8 mouse cellular contexts compared by ENCODE assay signal in the genomic region with DNA sequence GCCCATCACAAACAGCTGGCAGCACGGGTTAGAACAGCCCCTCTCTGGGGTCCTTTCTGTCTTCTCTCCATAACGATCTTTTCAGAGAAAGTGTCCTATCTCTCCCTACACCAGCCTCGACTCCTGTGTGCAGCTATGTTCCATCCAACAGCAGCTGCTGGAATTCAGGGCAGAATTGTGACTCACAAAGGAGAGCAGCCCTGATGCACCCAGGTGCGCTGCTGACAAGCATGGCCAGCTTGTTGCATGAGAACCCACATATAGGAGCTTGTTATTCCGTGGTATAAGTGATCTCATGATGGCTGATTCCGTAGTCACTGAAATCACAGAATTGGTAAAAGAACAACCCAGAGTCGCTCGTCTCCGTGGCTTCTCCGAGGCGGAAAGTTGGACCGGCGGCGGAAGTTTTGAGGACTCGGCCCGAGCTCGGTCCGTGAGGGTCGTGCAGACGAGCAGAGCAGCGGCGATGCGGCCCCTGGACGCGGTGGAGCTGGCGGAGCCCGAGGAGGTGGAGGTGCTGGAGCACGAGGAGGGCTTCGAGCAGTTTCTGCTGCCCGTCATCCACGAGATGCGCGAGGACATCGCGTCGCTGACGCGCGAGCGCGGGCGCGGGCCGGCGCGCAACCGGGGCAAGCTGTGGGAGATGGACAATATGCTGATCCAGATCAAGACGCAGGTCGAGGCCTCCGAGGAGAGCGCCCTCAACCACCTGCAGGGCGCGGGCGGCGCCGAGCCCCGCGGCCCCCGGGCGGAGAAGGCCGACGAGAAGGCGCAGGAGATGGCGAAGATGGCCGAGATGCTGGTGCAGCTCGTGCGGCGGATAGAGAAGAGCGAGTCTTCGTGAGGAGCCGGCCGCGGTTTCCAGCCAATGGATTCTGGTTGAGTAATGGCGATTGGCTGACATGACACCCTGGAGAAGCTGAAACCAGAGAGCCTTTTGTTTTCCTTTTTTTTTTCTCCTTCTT. TPM values are rescaled to one million over a fixed set of nuclear protein-coding genes. Genes with fewer than 3 reads are reported as not detected.
DNase-seq lines count a peak whose midpoint lies in the region; ATAC-seq and TF ChIP-seq lines count a peak whose summit lies in the region.
"Not testable (repeated sequence)": the region's sequence is repeated elsewhere in the genome, so short reads cannot be mapped to it uniquely, and the experiment has no call there.

No protein-coding gene starts in this region.

- not testable (repeated sequence) for H3K9ac ChIP-seq in liver, embryonic 15.5 days; stomach, postnatal 0 days (ENCODE audit: low read length)

- ATAC-seq in frontal cortex, adult (ENCODE audit: low TSS enrichment) = peak; percentile 77; the same call in 1 of the 2 replicates
- not testable (repeated sequence) for ATAC-seq in liver, embryonic 15.5 days (ENCODE audit: insufficient read depth); stomach, postnatal 0 days (ENCODE audit: low FRiP score, low TSS enrichment)

- not testable (repeated sequence) for TF ChIP-seq EP300 in stomach, postnatal 0 days (optimal IDR thresholded peaks at IDR 0.05)

- H3K27ac ChIP-seq in hindbrain, embryonic 10.5 days; liver, embryonic 15.5 days (replicated peaks); stomach, postnatal 0 days (replicated peaks): not testable (repeated sequence)

- peak overlapping the region; percentile 39 for H3K4me2 ChIP-seq in liver, embryonic 15.5 days
- peak overlapping the region; percentile 47 for H3K4me2 ChIP-seq in stomach, postnatal 0 days (replicated peaks; ENCODE audit: low read depth)

- not testable (repeated sequence) for H3K9me3 ChIP-seq in hindbrain, embryonic 10.5 days; liver, embryonic 15.5 days (replicated peaks); stomach, postnatal 0 days (ENCODE audit: control insufficient read depth, low read length)

- not testable (repeated sequence) for H3K4me1 ChIP-seq in hindbrain, embryonic 10.5 days (replicated peaks); liver, embryonic 15.5 days (replicated peaks); stomach, postnatal 0 days (replicated peaks; ENCODE audit: control insufficient read depth, insufficient read depth)

- peak; percentile 17 to 65 for DNase-seq in adrenal gland, adult (ENCODE audit: inconsistent age in 2 of 2, low spot score in 1 of 2)
- DNase-seq in embryo, embryonic 10.5 days (ENCODE audit: low spot score) = peak; percentile 45
- peak; percentile 27 for DNase-seq in hindbrain, embryonic 10.5 days (ENCODE audit: low spot score)
- peak; percentile 29 for DNase-seq in kidney, postnatal 10 days
- peak; percentile 3 to 6 for DNase-seq in natural killer cell, adult 2 months (ENCODE audit: low spot score in 2 of 2)
- DNase-seq in stomach, postnatal 0 days (ENCODE audit: low spot score) = not testable (repeated sequence)

- H3K4me3 ChIP-seq in hindbrain, embryonic 10.5 days = peak overlapping the region; percentile 51
- not testable (repeated sequence) for H3K4me3 ChIP-seq in liver, embryonic 15.5 days (replicated peaks)
- H3K4me3 ChIP-seq in stomach, postnatal 0 days (ENCODE audit: low read depth, low read length) = peak overlapping the region; percentile 35

- not testable (repeated sequence) for H3K36me3 ChIP-seq in hindbrain, embryonic 10.5 days; liver, embryonic 15.5 days (replicated peaks); stomach, postnatal 0 days (ENCODE audit: control insufficient read depth, insufficient read depth, low read length)

- 4% methylated on average over 74 of the region's 74 CpGs for WGBS in hindbrain, embryonic 10.5 days
- 3% methylated on average over 74 of the region's 74 CpGs for WGBS in liver, embryonic 15.5 days (ENCODE audit: insufficient replicate concordance)
- 3% methylated on average over 70 of the region's 74 CpGs for WGBS in stomach, postnatal 0 days

- peaks cover 82% of the 10 kb centered on the region for H3K27me3 ChIP-seq in hindbrain, embryonic 10.5 days (ENCODE audit: insufficient read depth, poor library complexity, severe bottlenecking)
- peaks cover 76% of the 10 kb centered on the region for H3K27me3 ChIP-seq in liver, embryonic 15.5 days
- H3K27me3 ChIP-seq in stomach, postnatal 0 days (ENCODE audit: control insufficient read depth, insufficient read depth, low read length) = not testable (repeated sequence)

- TF ChIP-seq CTCF in stomach, postnatal 0 days (IDR thresholded peaks at IDR 0.05; ENCODE audit: low read depth) = not testable (repeated sequence)

RNA-seq across cellular contexts. Expression of a gene that starts 9.8 kb away (rescaled TPM):
- 1.8 and 2.1 TPM in 2 replicates for polyA plus RNA-seq in hindbrain, embryonic 10.5 days (2016; fragmentation: Nextera tagmentation; extraction: Ambion mirVana)
- polyA plus RNA-seq in liver, embryonic 15.5 days (2015; fragmentation: Nextera tagmentation; extraction: Ambion mirVana) = 0.90 and 1.2 TPM in 2 replicates
- polyA plus RNA-seq in stomach, postnatal 0 days (2015; fragmentation: Nextera tagmentation; extraction: Ambion mirVana) = 5.4 and 6.7 TPM in 2 replicates

RNA-seq across cellular contexts. Expression of a gene that starts 25.0 kb away (rescaled TPM):
- 0.97 and 1.0 TPM in 2 replicates for polyA plus RNA-seq in hindbrain, embryonic 10.5 days (2016; fragmentation: Nextera tagmentation; extraction: Ambion mirVana)
- 0.15 and 0.22 TPM in 2 replicates for polyA plus RNA-seq in liver, embryonic 15.5 days (2015; fragmentation: Nextera tagmentation; extraction: Ambion mirVana)
- polyA plus RNA-seq in stomach, postnatal 0 days (2015; fragmentation: Nextera tagmentation; extraction: Ambion mirVana) = 0.17 and 0.22 TPM in 2 replicates

RNA-seq across cellular contexts. Expression of a gene that starts 26.2 kb away (rescaled TPM):
- 0.24 and 0.54 TPM in 2 replicates for polyA plus RNA-seq in hindbrain, embryonic 10.5 days (2016; fragmentation: Nextera tagmentation; extraction: Ambion mirVana)
- 0.51 and 0.62 TPM in 2 replicates for polyA plus RNA-seq in liver, embryonic 15.5 days (2015; fragmentation: Nextera tagmentation; extraction: Ambion mirVana)
- polyA plus RNA-seq in stomach, postnatal 0 days (2015; fragmentation: Nextera tagmentation; extraction: Ambion mirVana) = 8.9 and 10.9 TPM in 2 replicates

RNA-seq across cellular contexts. Expression of a gene that starts 27.0 kb away (rescaled TPM):
- polyA plus RNA-seq in hindbrain, embryonic 10.5 days (2016; fragmentation: Nextera tagmentation; extraction: Ambion mirVana) = 0.67 TPM in 1 of 2 replicates, not detected in the other
- polyA plus RNA-seq in liver, embryonic 15.5 days (2015; fragmentation: Nextera tagmentation; extraction: Ambion mirVana) = 1.4 and 1.7 TPM in 2 replicates
- 0.24 and 0.45 TPM in 2 replicates for polyA plus RNA-seq in stomach, postnatal 0 days (2015; fragmentation: Nextera tagmentation; extraction: Ambion mirVana)

RNA-seq across cellular contexts. Expression of a gene that starts 41.5 kb away (rescaled TPM):
- 85.2 and 86.5 TPM in 2 replicates for polyA plus RNA-seq in hindbrain, embryonic 10.5 days (2016; fragmentation: Nextera tagmentation; extraction: Ambion mirVana)
- polyA plus RNA-seq in liver, embryonic 15.5 days (2015; fragmentation: Nextera tagmentation; extraction: Ambion mirVana) = 37.0 and 39.2 TPM in 2 replicates
- 58.6 and 59.5 TPM in 2 replicates for polyA plus RNA-seq in stomach, postnatal 0 days (2015; fragmentation: Nextera tagmentation; extraction: Ambion mirVana)
